Mouse (Mus musculus): Measurements from ENCODE around the gene Lsg1. TPM values are rescaled to one million over a fixed set of nuclear protein-coding genes. Genes with fewer than 3 reads are reported as not detected.
A peak's percentile ranks its signal among the peaks of the same experiment; 100 is the strongest.

Gene Lsg1
- polyA plus RNA-seq, 1 experiment from 2014 or later: 39.1 TPM

DNA sequence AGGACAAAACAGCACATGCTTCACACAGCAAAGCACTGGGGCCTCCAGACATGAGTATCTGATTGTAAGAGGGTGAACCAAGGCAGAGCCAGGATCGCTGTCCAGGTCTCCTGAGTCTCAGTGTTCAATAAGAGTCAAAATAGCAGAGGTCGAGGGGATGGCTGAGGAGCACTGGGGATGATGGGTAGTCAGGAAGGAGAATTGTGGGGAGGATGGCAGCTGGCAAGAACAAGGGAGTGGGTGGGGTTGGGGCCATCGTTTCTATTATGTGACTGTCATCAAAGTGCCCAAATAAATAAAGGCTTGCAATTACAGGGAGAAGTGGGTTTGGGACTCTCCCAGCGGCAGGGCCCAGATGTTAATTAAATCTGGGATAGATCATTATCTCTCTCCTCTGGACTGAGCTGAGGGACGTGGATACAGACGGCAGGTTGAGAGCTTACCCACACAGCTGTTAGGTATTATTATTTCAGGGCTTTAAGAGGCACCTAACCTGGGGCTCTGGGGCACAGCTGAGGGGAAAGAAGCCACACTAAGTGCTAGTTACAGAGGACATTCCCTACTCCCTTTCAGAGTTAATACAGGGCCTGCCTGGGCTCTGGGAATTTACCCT, 27.4 kb upstream of the Lsg1 start:
- H3K4me2 ChIP-seq (ENCODE audit: low read length): no peak overlapping the region
- WGBS: 15% methylated on average over 6 of the region's 6 CpGs
- no peaks in the 10 kb centered on the region for H3K9me3 ChIP-seq (replicated peaks; ENCODE audit: control insufficient read depth, low read length, poor library complexity, severe bottlenecking)
- H3K4me1 ChIP-seq (ENCODE audit: control insufficient read depth, insufficient read depth, low read length): no peaks in the 10 kb centered on the region
- H3K36me3 ChIP-seq (ENCODE audit: control insufficient read depth, insufficient read depth, low read length): no peaks in the 10 kb centered on the region
- no peak overlapping the region for H3K4me3 ChIP-seq (ENCODE audit: low read depth, low read length)
- no peak overlapping the region for H3K9ac ChIP-seq (ENCODE audit: low read depth, low read length)
- H3K27me3 ChIP-seq (ENCODE audit: control insufficient read depth, insufficient read depth, low read depth, low read length): no peaks in the 10 kb centered on the region
- no peak for ATAC-seq
- H3K27ac ChIP-seq (ENCODE audit: low read length): no peak overlapping the region

DNA sequence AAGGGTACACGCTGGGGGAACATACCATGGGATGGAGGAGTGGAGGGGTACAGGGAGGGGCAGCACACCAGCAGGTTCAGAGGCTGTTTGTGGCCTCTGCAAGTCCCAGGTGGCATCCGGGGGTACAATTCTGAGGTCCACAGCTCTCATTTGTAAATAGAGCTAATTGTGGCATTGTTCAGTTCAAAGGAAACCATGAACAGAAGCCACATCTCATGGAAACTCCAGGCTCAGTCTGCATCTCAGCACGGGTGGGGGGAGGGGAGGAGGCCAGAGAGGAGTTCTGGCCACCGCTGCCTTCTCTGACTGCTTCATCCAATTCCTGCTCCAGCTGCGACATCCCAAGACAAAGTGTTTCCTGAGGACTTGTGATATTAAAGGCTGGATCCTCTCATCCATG, 26.7 kb upstream of the Lsg1 start:
- Histone ChIP-seq H3K36me3 (ENCODE audit: control insufficient read depth, insufficient read depth, low read length) (no peaks in the 10 kb centered on the region), H3K27ac (ENCODE audit: low read length) (no peak overlapping the region), H3K9ac (ENCODE audit: low read depth, low read length) (no peak overlapping the region), H3K27me3 (ENCODE audit: control insufficient read depth, insufficient read depth, low read depth, low read length) (no peaks in the 10 kb centered on the region), H3K9me3 (replicated peaks; ENCODE audit: control insufficient read depth, low read length, poor library complexity, severe bottlenecking) (no peaks in the 10 kb centered on the region), H3K4me3 (ENCODE audit: low read depth, low read length) (no peak overlapping the region), H3K4me2 (ENCODE audit: low read length) (no peak overlapping the region), H3K4me1 (ENCODE audit: control insufficient read depth, insufficient read depth, low read length) (no peaks in the 10 kb centered on the region)
- 34% methylated on average over 5 of the region's 5 CpGs for WGBS
- ATAC-seq: no peak

DNA sequence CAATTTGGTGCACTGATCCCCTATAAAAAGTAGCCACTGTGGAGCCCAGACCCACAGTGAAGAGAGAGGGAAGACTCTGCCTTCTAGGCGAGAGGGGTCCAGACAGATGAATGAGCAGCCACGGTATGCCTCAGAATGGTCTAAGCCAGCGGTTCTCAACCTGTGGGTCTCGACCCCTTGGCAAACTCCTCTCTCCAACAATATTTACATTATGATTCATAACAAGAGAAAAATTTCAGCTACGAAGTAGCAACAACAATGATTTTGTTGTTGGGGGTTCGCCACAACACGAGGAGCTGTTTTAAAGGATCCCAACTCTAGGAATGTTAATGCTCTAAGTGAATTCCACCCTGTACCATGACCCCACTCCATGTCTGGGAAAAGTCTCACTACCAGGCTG, 25.7 kb upstream of the Lsg1 start:
- no peak overlapping the region for H3K4me3 ChIP-seq (ENCODE audit: low read depth, low read length)
- H3K9ac ChIP-seq (ENCODE audit: low read depth, low read length): no peak overlapping the region
- no peak overlapping the region for H3K27ac ChIP-seq (ENCODE audit: low read length)
- no peaks in the 10 kb centered on the region for H3K4me1 ChIP-seq (ENCODE audit: control insufficient read depth, insufficient read depth, low read length)
- H3K4me2 ChIP-seq (ENCODE audit: low read length): no peak overlapping the region
- H3K36me3 ChIP-seq (ENCODE audit: control insufficient read depth, insufficient read depth, low read length): no peaks in the 10 kb centered on the region
- WGBS: 87% methylated on average over 7 of the region's 7 CpGs
- no peak for ATAC-seq
- H3K27me3 ChIP-seq (ENCODE audit: control insufficient read depth, insufficient read depth, low read depth, low read length): no peaks in the 10 kb centered on the region
- H3K9me3 ChIP-seq (replicated peaks; ENCODE audit: control insufficient read depth, low read length, poor library complexity, severe bottlenecking): no peaks in the 10 kb centered on the region

DNA sequence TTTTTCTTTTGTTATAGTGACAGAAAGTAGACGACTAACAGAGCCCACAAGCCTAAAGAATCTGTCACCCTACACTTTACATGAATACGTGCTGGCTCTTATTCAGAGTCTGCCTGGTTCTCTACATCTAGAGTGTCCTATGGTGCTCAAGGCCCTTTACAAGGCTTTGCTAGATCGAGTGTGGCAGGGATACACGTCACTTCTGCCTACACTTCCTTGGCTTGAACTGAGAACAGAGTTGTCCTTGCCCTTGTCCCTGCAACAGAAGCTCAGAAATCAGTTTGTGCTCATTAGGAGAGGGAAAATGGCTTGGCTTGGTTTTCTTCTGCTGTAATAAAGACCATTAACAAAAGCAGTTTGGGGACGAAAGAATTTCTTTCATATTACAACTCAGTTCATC, 23.9 kb upstream of the Lsg1 start:
- H3K27me3 ChIP-seq (ENCODE audit: control insufficient read depth, insufficient read depth, low read depth, low read length): no peaks in the 10 kb centered on the region
- no peak overlapping the region for H3K27ac ChIP-seq (ENCODE audit: low read length)
- H3K4me3 ChIP-seq (ENCODE audit: low read depth, low read length): no peak overlapping the region
- no peak overlapping the region for H3K4me2 ChIP-seq (ENCODE audit: low read length)
- no peaks in the 10 kb centered on the region for H3K36me3 ChIP-seq (ENCODE audit: control insufficient read depth, insufficient read depth, low read length)
- H3K9ac ChIP-seq (ENCODE audit: low read depth, low read length): no peak overlapping the region
- ATAC-seq: no peak
- no peaks in the 10 kb centered on the region for H3K9me3 ChIP-seq (replicated peaks; ENCODE audit: control insufficient read depth, low read length, poor library complexity, severe bottlenecking)
- no peaks in the 10 kb centered on the region for H3K4me1 ChIP-seq (ENCODE audit: control insufficient read depth, insufficient read depth, low read length)
- WGBS: 81% methylated on average over 5 of the region's 5 CpGs

DNA sequence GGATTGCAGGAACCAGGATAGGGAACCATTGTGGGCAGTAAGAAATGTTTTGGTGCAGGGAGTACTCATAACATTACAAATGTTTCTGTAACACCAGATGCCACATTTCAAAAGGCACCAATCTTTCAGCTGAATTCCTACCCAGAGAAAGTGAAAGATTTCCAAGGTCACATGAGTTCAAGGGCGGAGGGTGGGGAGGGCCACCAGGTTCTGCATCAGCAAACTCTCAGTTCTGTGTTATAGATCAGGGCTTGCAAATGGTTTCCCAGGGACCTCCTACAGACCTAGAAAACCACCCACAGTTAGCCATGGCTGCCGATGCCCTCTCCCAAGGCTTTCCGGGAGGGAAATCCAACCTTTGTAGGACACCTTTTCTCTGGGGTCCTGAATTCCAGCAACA, 20.5 kb upstream of the Lsg1 start:
- no peaks in the 10 kb centered on the region for H3K36me3 ChIP-seq (ENCODE audit: control insufficient read depth, insufficient read depth, low read length)
- H3K4me3 ChIP-seq (ENCODE audit: low read depth, low read length): no peak overlapping the region
- no peak overlapping the region for H3K27ac ChIP-seq (ENCODE audit: low read length)
- H3K4me2 ChIP-seq (ENCODE audit: low read length): no peak overlapping the region
- peaks cover 2% of the 10 kb centered on the region; the same call in 1 of the 2 replicates for H3K27me3 ChIP-seq (ENCODE audit: control insufficient read depth, insufficient read depth, low read depth, low read length)
- peaks cover 2% of the 10 kb centered on the region; the same call in 1 of the 2 replicates for H3K4me1 ChIP-seq (ENCODE audit: control insufficient read depth, insufficient read depth, low read length)
- no peaks in the 10 kb centered on the region for H3K9me3 ChIP-seq (replicated peaks; ENCODE audit: control insufficient read depth, low read length, poor library complexity, severe bottlenecking)
- no peak for ATAC-seq
- WGBS: 86% methylated on average over 3 of the region's 3 CpGs
- no peak overlapping the region for H3K9ac ChIP-seq (ENCODE audit: low read depth, low read length)

DNA sequence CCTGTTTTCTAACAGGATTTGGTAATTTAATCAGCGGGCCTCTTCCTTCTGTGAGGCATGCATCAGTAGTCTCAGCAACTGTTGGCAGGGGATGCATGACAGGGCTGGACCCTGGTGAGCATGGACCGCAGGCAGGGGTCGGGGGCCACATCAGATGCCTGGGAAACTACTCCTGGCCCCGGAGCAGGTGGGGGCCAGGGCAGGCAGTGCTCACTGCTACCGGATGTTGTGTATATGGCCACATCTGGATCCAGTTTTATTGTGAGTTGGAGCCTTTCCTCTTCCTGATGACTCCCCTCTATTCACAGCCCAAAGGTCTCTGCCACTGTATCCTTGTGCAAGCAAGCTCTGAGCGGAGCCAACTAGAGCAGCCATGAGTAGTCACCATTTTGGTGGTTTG, 18.1 kb upstream of the Lsg1 start:
- Histone ChIP-seq H3K27ac (ENCODE audit: low read length) (no peak overlapping the region), H3K9ac (ENCODE audit: low read depth, low read length) (no peak overlapping the region), H3K4me1 (ENCODE audit: control insufficient read depth, insufficient read depth, low read length) (peaks cover 14% of the 10 kb centered on the region), H3K4me3 (ENCODE audit: low read depth, low read length) (no peak overlapping the region), H3K4me2 (ENCODE audit: low read length) (no peak overlapping the region), H3K9me3 (replicated peaks; ENCODE audit: control insufficient read depth, low read length, poor library complexity, severe bottlenecking) (no peaks in the 10 kb centered on the region), H3K36me3 (ENCODE audit: control insufficient read depth, insufficient read depth, low read length) (no peaks in the 10 kb centered on the region), H3K27me3 (ENCODE audit: control insufficient read depth, insufficient read depth, low read depth, low read length) (peaks cover 18% of the 10 kb centered on the region)
- 64% methylated on average over 6 of the region's 6 CpGs for WGBS
- ATAC-seq: no peak

DNA sequence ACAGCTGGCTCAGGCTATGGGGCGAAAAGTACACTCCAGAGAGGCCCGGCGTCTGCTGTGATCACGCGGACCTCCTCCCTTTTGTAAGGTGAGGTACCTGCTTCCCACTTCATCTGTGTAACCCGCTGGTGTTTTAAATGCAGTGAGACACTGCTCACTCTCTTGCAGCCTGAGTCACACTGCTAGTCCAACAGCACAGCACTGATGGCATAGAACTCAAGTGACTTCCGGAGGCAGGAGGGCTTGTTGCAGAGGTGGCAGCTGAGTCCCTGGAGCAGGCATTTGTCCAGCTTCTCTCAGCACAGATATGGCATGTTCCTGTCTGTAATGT, 17.4 kb upstream of the Lsg1 start:
- no peak overlapping the region for H3K27ac ChIP-seq (ENCODE audit: low read length)
- H3K27me3 ChIP-seq (ENCODE audit: control insufficient read depth, insufficient read depth, low read depth, low read length): peaks cover 18% of the 10 kb centered on the region
- ATAC-seq: no peak

DNA sequence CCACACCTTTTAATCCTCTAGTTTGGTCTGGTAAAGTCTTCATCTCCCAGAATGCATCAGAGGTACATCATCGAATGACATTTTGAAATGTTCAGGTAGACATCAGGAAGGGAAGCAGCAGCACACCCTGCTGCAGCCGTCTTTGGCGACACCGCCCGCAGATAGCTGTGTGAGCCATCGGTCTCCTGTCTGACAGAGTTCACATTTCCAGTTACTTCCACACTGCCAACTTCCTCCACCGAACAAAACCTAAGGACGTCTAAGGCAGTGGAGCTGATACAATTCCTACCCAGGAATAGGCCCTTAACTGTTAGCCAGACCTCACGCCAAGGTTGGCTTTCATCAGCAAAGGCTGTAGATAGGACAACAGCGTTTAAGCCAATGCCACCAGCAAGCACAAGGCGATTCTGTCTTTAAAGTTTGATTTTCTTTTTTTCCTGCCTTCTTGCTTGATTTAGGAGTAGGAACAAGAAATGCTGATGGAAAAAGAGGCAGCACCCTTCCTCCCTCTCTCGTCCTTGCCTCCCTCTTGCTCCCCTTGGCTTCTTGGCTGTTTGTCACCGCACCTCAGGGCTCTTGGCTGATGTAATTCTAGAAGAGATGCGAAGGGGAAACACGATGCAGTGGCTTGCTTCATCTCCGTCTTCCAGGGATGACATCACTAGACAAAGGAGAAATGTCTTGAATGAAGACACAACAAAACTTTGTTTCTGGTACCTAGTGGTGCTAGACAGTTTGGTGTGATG, 16.8 kb upstream of the Lsg1 start:
- Histone ChIP-seq H3K9ac (ENCODE audit: low read depth, low read length) (no peak overlapping the region), H3K27ac (ENCODE audit: low read length) (no peak overlapping the region), H3K9me3 (replicated peaks; ENCODE audit: control insufficient read depth, low read length, poor library complexity, severe bottlenecking) (no peaks in the 10 kb centered on the region), H3K4me2 (ENCODE audit: low read length) (no peak overlapping the region), H3K4me3 (ENCODE audit: low read depth, low read length) (no peak overlapping the region), H3K27me3 (ENCODE audit: control insufficient read depth, insufficient read depth, low read depth, low read length) (peaks cover 18% of the 10 kb centered on the region), H3K36me3 (ENCODE audit: control insufficient read depth, insufficient read depth, low read length) (no peaks in the 10 kb centered on the region), H3K4me1 (ENCODE audit: control insufficient read depth, insufficient read depth, low read length) (peaks cover 25% of the 10 kb centered on the region)
- 86% methylated on average over 16 of the region's 16 CpGs for WGBS
- ATAC-seq: no peak

More for the DNA sequence above, 17.4 kb upstream of the Lsg1 start:
- no peaks in the 10 kb centered on the region for H3K9me3 ChIP-seq (replicated peaks; ENCODE audit: control insufficient read depth, low read length, poor library complexity, severe bottlenecking)
- H3K4me1 ChIP-seq (ENCODE audit: control insufficient read depth, insufficient read depth, low read length): peaks cover 22% of the 10 kb centered on the region
- H3K4me3 ChIP-seq (ENCODE audit: low read depth, low read length): no peak overlapping the region
- H3K4me2 ChIP-seq (ENCODE audit: low read length): no peak overlapping the region
- no peak overlapping the region for H3K9ac ChIP-seq (ENCODE audit: low read depth, low read length)
- H3K36me3 ChIP-seq (ENCODE audit: control insufficient read depth, insufficient read depth, low read length): no peaks in the 10 kb centered on the region
- WGBS: 84% methylated on average over 7 of the region's 7 CpGs

DNA sequence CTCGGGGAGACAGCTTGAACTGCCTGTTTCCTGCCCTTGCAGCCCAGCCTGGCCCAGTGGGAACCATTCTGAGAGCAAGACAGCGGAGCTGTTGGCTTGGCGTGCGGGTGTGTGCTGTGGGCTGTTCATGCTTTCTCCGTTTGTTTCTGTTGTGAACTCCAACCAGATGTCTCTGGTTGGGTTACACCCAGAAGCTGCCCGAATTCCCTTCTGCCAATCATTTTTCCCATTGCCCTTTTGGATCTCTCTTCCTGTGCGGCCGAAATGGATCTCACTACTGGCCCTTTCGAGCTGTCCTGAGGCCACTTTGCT, 16.1 kb upstream of the Lsg1 start:
- H3K4me2 ChIP-seq (ENCODE audit: low read length): peak overlapping the region; percentile 3; the same call in 1 of the 2 replicates

More for the DNA sequence above, 16.1 kb upstream of the Lsg1 start:
- 84% methylated on average over 9 of the region's 9 CpGs for WGBS
- peaks cover 18% of the 10 kb centered on the region for H3K27me3 ChIP-seq (ENCODE audit: control insufficient read depth, insufficient read depth, low read depth, low read length)
- H3K4me1 ChIP-seq (ENCODE audit: control insufficient read depth, insufficient read depth, low read length): peaks cover 25% of the 10 kb centered on the region
- no peak overlapping the region for H3K4me3 ChIP-seq (ENCODE audit: low read depth, low read length)
- H3K27ac ChIP-seq (ENCODE audit: low read length): no peak overlapping the region
- H3K9ac ChIP-seq (ENCODE audit: low read depth, low read length): no peak overlapping the region
- no peaks in the 10 kb centered on the region for H3K9me3 ChIP-seq (replicated peaks; ENCODE audit: control insufficient read depth, low read length, poor library complexity, severe bottlenecking)
- H3K36me3 ChIP-seq (ENCODE audit: control insufficient read depth, insufficient read depth, low read length): no peaks in the 10 kb centered on the region
- no peak for ATAC-seq

Measured in midbrain, embryonic 16.5 days (tissue).